Mouse (Mus musculus): ENCODE data around the gene Nfia.

GRCm38 (mm10) chr4:97891611-97892010, 119.1 kb downstream of the Nfia start:
- TF ChIP-seq FLI1 (IDR thresholded peaks at IDR 0.05; ENCODE audit: low read length) (no peak), GATA1 (IDR thresholded peaks at IDR 0.05; ENCODE audit: borderline replicate concordance, low read length) (no peak)
